Mouse (Mus musculus) megakaryocyte progenitor cell, adult 5-6 weeks (primary cell): Measurements from ENCODE around the gene Usp8. TPM values are rescaled to one million over a fixed set of nuclear protein-coding genes. Genes with fewer than 3 reads are reported as not detected.

Experiments
- ATAC-seq: replicated peaks from 2 replicates; pipeline ENCODE4 v1.8.0; 2016; ENCODE audit warnings: mild to moderate bottlenecking, moderate TSS enrichment, inconsistent platforms; ENCODE audit not compliant: poor library complexity
- total RNA-seq, 2 experiments: library from RNA; stranded (forward) in 1 of 2; stranded (reverse) in 1 of 2; fragments of 157-497, 149-512 nt in 1 of 2; fragments of 200-1000 nt in 1 of 2; gene quantifications; 2 replicates each; pipeline versions ENCODE4 v1.2.3 to v1.2.4; 2015 to 2017

The Usp8 gene
- 48.5 and 52.0 TPM in 2 replicates for total RNA-seq (2015)
- 52.0 and 62.6 TPM in 2 replicates for total RNA-seq (2017)

GRCm38 (mm10) chr2:126706759-126707437, at the start of gene Usp8:
Usp8 (plus strand) TSS chr2:126707328.
- peak; percentile 99 for ATAC-seq

DNA sequence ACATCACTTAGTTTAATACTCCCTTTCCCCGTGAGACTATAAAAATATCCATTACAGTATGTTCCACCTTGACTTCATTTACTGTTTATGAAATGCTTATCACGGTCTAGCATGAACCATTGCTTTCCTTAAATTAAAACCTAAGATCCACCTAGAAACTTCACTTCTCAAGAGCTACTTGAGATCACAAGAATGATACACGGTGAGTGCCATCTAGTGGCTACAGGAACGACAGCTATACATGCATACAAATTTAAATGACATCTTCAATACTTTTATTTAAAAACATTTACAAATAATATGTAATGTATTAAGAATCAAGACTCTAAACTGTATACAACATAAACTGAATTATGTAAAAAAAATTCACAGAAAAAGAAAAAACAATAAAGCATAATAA, 43.6 kb upstream of the Usp8 start:
- ATAC-seq: peak; percentile 88

GRCm38 (mm10) chr2:126665984-126666383, 41.1 kb upstream of the Usp8 start:
- no peak for ATAC-seq

DNA sequence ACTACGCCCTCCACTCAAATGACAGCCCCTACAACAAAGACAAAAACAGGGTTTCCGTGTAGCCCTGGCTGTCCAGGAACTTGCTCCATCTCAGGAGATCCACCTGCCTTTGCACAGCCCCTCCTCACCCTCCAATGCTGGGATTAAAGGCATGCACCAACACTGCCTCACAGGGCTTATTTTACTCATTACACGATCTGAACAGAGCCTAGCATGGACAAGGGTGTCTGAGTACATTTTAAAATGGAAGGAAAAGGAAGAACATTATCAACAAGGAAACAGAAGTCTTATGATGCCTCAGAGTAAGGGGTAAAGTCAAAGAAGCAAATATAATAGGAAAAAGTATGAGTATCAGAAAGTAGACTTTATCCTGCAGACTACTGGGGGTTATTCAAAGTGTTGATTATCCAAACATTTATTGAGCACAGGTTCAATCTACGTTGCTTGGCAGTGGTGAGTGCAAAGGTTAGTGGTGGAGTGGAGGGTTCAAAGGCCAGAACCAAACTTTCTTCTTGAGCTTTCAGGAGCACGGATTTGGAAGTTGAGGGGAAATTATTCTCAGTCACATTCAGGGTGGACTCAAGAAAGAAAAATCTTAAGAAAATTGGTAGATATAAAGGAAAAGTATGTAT, 38.4 kb upstream of the Usp8 start:
- no peak for ATAC-seq

- peak; percentile 38 for ATAC-seq
These were observed 33.5 kb upstream of the Usp8 start for GRCm38 (mm10) chr2:126673317-126674242.

DNA sequence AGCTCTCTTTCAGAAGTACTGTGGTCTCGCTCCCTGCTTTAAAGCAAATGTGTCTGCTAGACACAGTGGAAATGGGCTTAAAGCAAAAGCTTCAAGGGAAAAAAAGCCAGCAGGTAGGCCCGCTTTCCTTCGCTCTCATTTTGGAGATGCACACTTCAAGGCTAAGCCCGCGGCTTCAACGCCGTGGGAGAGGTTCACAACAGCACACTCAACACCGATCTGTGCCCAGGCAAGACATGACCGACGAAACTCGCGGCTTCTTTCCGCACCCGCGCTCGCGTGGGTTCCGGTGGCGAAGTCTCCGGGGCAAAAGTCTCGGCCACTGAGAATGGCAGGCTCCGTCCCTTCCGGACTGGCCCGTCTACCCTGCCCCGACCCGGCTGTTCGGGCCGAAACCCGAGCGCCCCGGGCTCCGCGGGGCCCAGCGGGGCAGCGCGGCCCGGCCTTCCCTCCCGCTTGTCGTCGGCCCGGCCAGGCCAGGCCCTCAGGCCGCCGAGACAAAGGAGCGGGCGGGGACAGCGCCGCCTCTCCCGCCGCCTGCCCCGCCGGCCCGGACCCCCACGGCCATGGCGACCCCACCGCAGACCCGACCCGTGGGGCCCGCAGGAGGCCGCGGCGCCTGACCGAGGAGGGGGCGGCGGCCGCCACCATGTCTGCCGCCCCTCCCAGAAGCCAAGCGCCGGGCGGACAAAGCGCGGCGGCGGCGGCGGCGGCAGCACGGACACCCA, 32.5 kb upstream of the Usp8 start:
- ATAC-seq: peak; percentile 15

DNA sequence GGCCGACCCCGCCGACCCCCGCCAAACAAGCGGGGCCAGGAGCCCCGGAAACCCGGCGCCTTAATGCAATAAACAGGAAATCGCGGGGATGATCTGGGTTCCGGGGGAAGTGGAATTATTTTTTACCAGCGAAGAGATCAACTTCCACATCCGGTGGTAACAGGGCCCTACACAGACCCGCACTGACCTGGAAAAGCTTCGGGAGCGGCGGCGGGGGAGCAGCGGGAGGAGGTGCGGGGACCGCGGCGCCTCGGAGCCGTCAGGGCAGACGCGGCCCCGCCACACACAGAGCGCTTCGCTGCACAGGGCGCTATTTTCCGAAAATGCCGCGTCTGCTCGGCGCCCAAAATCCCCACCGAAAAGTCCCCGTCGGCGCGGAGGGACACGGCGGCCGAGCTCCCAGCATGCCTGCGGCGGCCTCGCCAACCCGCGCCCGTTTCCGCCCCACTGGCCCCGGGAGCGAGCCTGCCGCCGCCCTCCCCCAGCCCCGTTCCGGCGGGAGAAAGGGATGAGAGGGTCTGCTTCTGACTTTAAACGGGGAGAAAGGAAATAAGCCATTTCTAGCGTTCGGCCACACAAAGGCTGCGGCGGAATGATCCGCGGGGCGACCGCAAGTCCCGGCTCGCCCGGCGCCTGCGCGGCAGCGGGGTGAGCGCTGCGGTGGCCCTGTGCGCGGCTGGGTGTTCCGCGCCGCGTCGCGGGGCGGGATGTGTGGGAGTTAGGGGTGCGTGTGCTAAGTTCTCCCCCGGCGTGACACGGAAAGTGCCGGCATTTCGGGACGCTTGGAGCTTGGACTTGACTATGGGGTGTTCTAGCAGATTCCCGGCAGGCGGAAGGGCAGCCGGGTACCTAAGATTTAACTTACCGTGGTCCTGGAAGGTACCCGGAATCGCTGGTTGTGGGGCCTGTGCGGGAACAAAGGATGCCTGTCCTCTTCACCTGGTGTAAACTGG, 31.7 kb upstream of the Usp8 start:
- peak; percentile 68 for ATAC-seq

DNA sequence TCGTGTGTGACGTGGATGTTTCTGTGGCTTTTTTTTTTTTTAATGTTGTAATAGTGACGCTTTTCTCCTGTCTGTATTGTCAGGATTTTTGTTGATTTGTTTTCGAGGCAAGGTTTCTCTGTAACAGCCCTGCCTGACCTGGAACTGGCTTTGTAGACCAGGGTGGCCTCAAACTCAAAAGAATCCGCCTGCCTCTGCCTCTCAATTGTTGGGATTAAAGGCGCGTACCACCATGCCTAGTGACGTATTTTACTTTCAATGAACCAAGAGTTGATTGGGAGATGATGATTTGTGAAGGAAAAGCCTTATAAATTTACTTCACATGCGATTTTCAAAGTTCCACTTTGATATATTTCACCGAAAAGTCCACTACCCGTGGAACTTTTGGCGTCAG, 31.0 kb upstream of the Usp8 start, which contains the start of gene Gabpb1:
Gene Gabpb1 (minus strand): TSS at position 216 of the 394 bp plus-strand sequence.
- ATAC-seq: no peak

- no peak for ATAC-seq
These were observed 29.8 kb upstream of the Usp8 start for GRCm38 (mm10) chr2:126677366-126677765.

- peak; percentile 50 for ATAC-seq
These were observed 24.8 kb upstream of the Usp8 start for GRCm38 (mm10) chr2:126682333-126682732.

DNA sequence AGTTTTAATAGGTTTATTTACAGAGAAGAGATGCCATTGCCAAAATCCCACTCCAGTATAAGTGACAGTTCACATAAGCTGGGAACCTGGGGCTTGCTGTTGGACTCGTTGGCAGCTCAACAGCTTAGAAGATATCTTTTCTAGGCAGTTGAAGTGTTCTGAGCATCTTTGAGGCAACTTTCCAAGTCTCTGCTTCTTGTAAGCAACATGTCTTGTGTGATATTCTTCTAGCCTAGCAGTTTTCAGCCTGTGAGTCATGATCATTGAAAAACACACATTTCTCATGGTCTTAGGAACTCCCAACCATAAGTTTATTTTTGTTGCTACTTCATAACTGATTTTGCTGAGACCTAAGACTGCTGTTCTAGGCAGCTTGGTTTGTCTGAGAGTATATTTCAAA, 24.2 kb upstream of the Usp8 start:
- ATAC-seq: no peak

- ATAC-seq: no peak
These were observed 15.8 kb upstream of the Usp8 start for GRCm38 (mm10) chr2:126691290-126691689.

- peak; percentile 60 for ATAC-seq
These were observed 11.8 kb upstream of the Usp8 start for GRCm38 (mm10) chr2:126695285-126695684.

DNA sequence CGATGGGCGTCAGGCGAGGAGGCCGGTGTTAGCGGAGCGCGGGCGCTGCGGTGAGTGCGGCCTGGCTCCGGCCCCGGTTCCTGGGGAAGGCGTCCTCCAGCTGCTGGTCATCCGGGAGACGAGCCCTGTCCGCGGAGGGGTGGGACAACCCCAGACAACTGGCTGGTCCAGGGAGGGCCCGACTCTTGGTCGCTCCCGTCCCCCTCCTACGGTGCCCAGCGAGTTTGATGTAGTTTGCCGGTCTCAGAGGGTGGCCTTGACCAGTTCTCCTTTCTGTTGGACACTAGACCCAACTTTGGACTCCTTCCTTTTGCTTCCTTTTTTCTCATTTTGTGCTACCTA, 281 bp downstream of the Usp8 start:
- no peak for ATAC-seq

DNA sequence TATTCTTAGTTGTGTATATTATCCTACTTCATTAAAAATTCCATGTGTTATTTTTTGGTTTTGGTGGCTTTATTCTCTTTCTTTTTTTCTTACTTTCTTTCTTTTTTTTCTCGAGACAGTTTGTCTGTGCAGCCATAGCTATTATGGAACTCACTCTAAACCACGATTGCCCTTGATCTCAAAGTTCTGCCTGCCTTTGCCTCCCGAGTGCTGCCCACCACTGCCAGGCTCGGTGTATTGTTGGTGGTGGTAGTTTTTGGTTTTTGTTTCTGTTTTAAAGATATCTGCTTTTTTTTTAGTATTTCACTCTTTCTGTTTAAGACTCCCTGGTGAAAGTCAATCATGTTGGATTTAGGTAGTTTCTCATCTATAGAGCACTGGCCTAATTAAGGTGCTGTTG, 1.2 kb downstream of the Usp8 start:
- ATAC-seq: no peak

- ATAC-seq: no peak
These were observed 5.4 kb downstream of the Usp8 start for GRCm38 (mm10) chr2:126712526-126712925.

DNA sequence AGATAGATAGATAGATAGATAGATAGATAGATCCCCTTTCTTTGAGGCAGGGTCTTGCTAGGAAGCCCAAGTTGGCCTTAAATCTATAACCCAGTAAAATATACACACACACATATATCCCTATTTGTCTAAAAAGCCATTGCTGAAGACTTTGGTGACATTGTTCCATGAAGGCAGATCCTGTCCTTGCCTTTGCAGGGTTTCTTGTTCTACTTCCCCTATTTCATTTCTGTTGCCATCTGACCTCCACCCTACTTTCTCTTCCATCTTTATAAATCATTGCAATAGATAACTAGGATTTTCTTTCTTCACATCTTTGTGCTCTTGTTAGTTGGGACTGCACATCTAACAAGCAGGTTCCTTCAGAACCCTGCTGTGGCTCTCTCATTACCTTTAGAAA, 5.8 kb downstream of the Usp8 start:
- ATAC-seq: no peak

DNA sequence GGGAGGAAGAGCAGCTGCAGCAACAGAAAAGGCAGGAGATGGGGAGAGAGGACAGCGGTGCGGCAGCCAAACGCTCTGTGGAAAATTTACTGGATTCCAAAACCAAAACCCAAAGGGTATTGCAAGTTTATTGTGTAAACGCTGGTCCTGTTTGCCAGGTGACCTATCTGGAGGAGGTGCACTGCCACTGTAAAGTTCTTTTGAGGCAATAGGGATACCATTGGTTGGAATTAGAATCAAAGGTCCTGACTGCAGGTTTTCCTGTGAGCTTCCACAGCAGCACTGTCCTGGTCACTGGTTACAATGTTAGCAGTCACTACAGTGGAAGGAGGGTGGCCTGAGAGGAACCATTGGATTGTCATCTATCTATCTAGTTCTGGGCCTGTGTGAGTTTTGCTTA, 22.1 kb downstream of the Usp8 start:
- no peak for ATAC-seq

DNA sequence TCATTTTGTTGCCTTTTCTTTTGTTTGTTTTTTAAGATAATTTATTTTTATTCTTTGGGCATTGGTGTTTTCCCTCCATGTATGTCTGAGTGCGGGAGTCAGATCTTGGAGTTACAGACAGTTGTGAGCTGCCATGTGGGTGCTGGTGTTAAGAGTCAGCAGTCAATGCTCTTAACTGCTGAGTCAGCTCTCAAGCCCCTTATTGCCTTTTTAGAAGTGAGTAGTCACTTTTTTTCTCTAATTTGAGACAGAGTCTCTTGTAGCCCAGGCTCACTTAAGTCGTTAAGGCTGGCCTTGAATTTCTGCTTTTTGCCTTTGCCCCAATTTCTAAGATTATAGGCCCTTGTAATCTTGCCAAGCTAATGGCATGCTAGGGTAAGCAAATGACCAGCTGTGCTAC, 23.4 kb downstream of the Usp8 start:
- ATAC-seq: no peak
